In the genomic region with DNA sequence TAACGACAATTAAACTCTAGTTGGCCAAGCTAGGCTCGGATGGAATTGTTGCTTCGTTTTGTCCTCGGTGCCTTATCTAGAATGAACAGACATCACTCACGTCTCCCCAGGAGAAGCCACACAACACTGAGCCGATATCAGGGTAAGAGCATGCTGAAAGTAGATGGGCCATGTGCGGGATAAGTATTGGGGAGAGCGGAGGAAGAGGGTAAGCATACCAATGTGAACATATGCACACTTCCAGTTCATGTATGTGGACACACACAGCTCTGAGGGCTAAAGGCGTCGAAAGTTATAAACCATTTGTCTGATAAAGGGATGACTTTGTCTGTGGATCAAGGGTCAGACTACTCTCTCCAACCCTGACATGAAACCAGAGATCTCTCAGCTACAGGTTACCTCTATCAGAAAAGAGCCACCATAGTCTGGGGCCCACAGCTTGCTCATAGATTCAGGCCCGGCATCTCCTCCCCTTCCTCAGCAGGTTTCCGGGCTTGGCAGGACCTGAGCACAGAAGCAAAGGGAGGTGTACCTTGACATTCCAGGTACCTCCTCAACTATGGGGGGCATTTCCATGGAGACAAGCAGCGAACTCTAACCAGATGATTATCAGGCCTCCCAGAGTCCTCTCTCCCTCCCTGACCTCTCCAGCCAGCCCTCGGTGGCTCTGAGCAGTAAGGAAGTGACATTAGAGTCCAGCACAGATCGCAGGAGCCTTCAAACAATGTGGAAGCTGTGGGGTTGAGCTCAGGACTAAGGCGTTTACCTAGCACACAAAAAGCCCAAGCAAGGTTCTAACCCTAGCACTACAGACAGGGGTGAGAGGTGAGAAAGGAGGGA, we compare ENCODE assay signal across 16 mouse cellular contexts. TPM values are rescaled to one million over a fixed set of nuclear protein-coding genes. Genes with fewer than 3 reads are reported as not detected.
DNase-seq lines count a peak whose midpoint lies in the region; ATAC-seq and TF ChIP-seq lines count a peak whose summit lies in the region.
"Had no signal": no experiment of that assay in that cellular context is flagged by ENCODE, and none has a peak within 500 bp of the region (broad histone marks: within the 10 kb centered on the region; RNA-seq: fewer than 3 reads in every experiment).

No protein-coding gene starts in this region.

- H3K4me2 ChIP-seq in heart, embryonic 13.5 days, result peak overlapping the region; percentile 9; the same call in 1 of the 2 replicates

- no peak overlapping the region for H3K9ac ChIP-seq in heart, embryonic 13.5 days
- H3K9ac ChIP-seq in MEL (ENCODE audit: control insufficient read depth, low read depth, low read length, poor library complexity, severe bottlenecking), result peak overlapping the region; percentile 44

- H3K36me3 ChIP-seq in heart, embryonic 13.5 days, result no peaks in the 10 kb centered on the region
- peaks cover 0 to 37% of the 10 kb centered on the region in 2 experiments; a peak in 2 of 4 replicates for H3K36me3 ChIP-seq in MEL (ENCODE audit: control insufficient read depth in 1 of 2, insufficient read depth in 2 of 2, low read length in 2 of 2)

- peaks cover 16% of the 10 kb centered on the region; the same call in 1 of the 2 replicates for H3K27me3 ChIP-seq in heart, embryonic 13.5 days (replicated peaks)
- no peaks in the 10 kb centered on the region for H3K27me3 ChIP-seq in MEL (ENCODE audit: control insufficient read depth in 1 of 2, insufficient read depth in 2 of 2, low read length in 2 of 2)

- H3K4me1 ChIP-seq in heart, embryonic 13.5 days, result peaks cover 19% of the 10 kb centered on the region
- H3K4me1 ChIP-seq in MEL (ENCODE audit: control insufficient read depth in 1 of 2, insufficient read depth in 2 of 2, low read length in 2 of 2), result peaks cover 28 to 45% of the 10 kb centered on the region in 2 experiments

- no peak overlapping the region for H3K4me3 ChIP-seq in heart, embryonic 13.5 days
- H3K4me3 ChIP-seq in MEL (ENCODE audit: control insufficient read depth in 1 of 2, insufficient read depth in 1 of 2, low read depth in 2 of 2, low read length in 2 of 2), result peak overlapping the region in 1 of 2 experiments; percentile 8; a peak in 3 of 4 replicates
- H3K4me3 ChIP-seq: myocyte had no signal

- no peak for ATAC-seq in heart, embryonic 13.5 days (ENCODE audit: extremely low read depth, insufficient number of reproducible peaks, low FRiP score, low TSS enrichment)
- peak; percentile 86 for ATAC-seq in erythroid progenitor cell, adult 5-6 weeks (replicated peaks; ENCODE audit: low FRiP score, poor library complexity, severe bottlenecking)
- peak; percentile 87 for ATAC-seq in megakaryocyte-erythroid progenitor cell, adult 5-6 weeks (replicated peaks; ENCODE audit: low FRiP score, low TSS enrichment, poor library complexity, severe bottlenecking)

- no peak for DNase-seq in heart, adult 8-10 months (ENCODE audit: low spot score)
- DNase-seq in MEL (ENCODE audit: low read depth, low spot score), result peak; percentile 94
- no peak for DNase-seq in embryo, embryonic 9.5 days (ENCODE audit: extremely low spot score)
- DNase-seq in ovary, postnatal 14 days (ENCODE audit: low spot score), result no peak
- DNase-seq in lung, postnatal 25 days (ENCODE audit: low spot score), result no peak
- DNase-seq: cerebellum, postnatal 36 days; heart, postnatal 36 days; lung, adult 2 months; thymus, adult 2 months had no signal

- H3K79me2 ChIP-seq in MEL (ENCODE audit: control insufficient read depth, insufficient read depth, low read length, poor library complexity), result no peaks in the 10 kb centered on the region

- TF ChIP-seq CTCF in MEL (IDR thresholded peaks at IDR 0.05 in 2 of 3, conservative IDR thresholded peaks at IDR 0.05 in 1 of 3; ENCODE audit: control insufficient read depth in 1 of 3, insufficient read depth in 1 of 3, low read depth in 2 of 3, low read length in 3 of 3, poor library complexity in 1 of 3, severe bottlenecking in 1 of 3), result no peak

- TF ChIP-seq POLR2A in MEL (IDR thresholded peaks at IDR 0.05; ENCODE audit: control insufficient read depth in 1 of 2, insufficient read depth in 1 of 2, low read depth in 1 of 2, low read length in 2 of 2, poor library complexity in 1 of 2), result peak in 1 of 2 experiments; percentile 57; a peak in 2 of 4 replicates

- no peaks in the 10 kb centered on the region for H3K9me3 ChIP-seq in heart, embryonic 13.5 days
- no peaks in the 10 kb centered on the region for H3K9me3 ChIP-seq in MEL (replicated peaks; ENCODE audit: insufficient read depth, low read length)

- TF ChIP-seq EP300 in MEL (IDR thresholded peaks at IDR 0.05; ENCODE audit: low read depth in 1 of 2, low read length in 2 of 2), result peak; percentile 95 to 96

- WGBS in heart, embryonic 13.5 days, result 66% methylated on average over 16 of the region's 16 CpGs

- TF ChIP-seq RAD21 in MEL (IDR thresholded peaks at IDR 0.05; ENCODE audit: low read depth, low read length), result no peak

- H3K27ac ChIP-seq in heart, embryonic 13.5 days (replicated peaks), result no peak overlapping the region
- peak overlapping the region; percentile 95 for H3K27ac ChIP-seq in MEL (ENCODE audit: control insufficient read depth, low read depth, low read length)

TF ChIP-seq in MEL, 35 proteins besides CTCF, POLR2A, EP300 and RAD21 (continues in another document):
- TF ChIP-seq POLR2AphosphoS2 (IDR thresholded peaks at IDR 0.05; ENCODE audit: low read length) (no peak), USF1 (IDR thresholded peaks at IDR 0.05; ENCODE audit: low read depth, low read length) (no peak), ELF1 (IDR thresholded peaks at IDR 0.05; ENCODE audit: low read depth, low read length) (peak; percentile 33; the same call in 1 of the 2 replicates), UBTF (IDR thresholded peaks at IDR 0.05; ENCODE audit: borderline replicate concordance, insufficient read depth, low read depth, low read length) (0 out of 2 replicates have a peak, but pooled peaks have one; percentile 26), CHD2 (IDR thresholded peaks at IDR 0.05; ENCODE audit: low read length) (no peak), ETS1 (IDR thresholded peaks at IDR 0.05; ENCODE audit: low read depth, low read length) (peak; percentile 82), E2F4 (IDR thresholded peaks at IDR 0.05; ENCODE audit: borderline replicate concordance, low read depth, low read length) (no peak), ZKSCAN1 (IDR thresholded peaks at IDR 0.05; ENCODE audit: low read depth, low read length) (no peak), TBP (IDR thresholded peaks at IDR 0.05; ENCODE audit: low read depth, low read length) (peak; percentile 63; the same call in 1 of the 2 replicates), MYB (IDR thresholded peaks at IDR 0.05; ENCODE audit: low read depth, low read length) (no peak), GABPA (IDR thresholded peaks at IDR 0.05; ENCODE audit: low read depth, low read length) (no peak)

RNA-seq across cellular contexts. Expression of a gene that starts 10.3 kb away (rescaled TPM):
- polyA plus RNA-seq in heart, embryonic 13.5 days (2015; fragmentation: Nextera tagmentation; extraction: Ambion mirVana), result 0.87 and 1.2 TPM in 2 replicates
- total RNA-seq in heart, adult 8-10 months (2022), result not detected
- 0.10 and 0.12 TPM in 2 replicates for total RNA-seq in MEL (2012; rRNA removed)
- under 1 TPM in 1 of 2 experiments, not detected in 1; 0.42 TPM for polyA plus RNA-seq in MEL (2012; ENCODE audit: insufficient read depth in 1 of 2, insufficient read length in 2 of 2, low read depth in 1 of 2, low replicate concordance in 2 of 2, missing spikeins in 1 of 2)
- not detected in 2 replicates for total RNA-seq in erythroid progenitor cell, adult 5-6 weeks (2015; ENCODE audit: low replicate concordance)
- 0.26 TPM in 1 of 2 replicates, not detected in the other for total RNA-seq in erythroid progenitor cell, adult 5-6 weeks (2017; ENCODE audit: low replicate concordance)
- 1.1 TPM in 1 of 2 replicates, not detected in the other for total RNA-seq in megakaryocyte-erythroid progenitor cell, adult 5-6 weeks (2014; fragmentation: Nextera tagmentation)
- 1.2 TPM in 1 of 2 replicates, not detected in the other for total RNA-seq in megakaryocyte-erythroid progenitor cell, adult 5-6 weeks (2017)
- total RNA-seq: heart, postnatal 36 days; layer of hippocampus, adult 8-10 months; left cerebral cortex, postnatal 14 days had no signal
- polyA plus RNA-seq: myocyte had no signal

RNA-seq across cellular contexts. Expression of a gene that starts 36.6 kb away (rescaled TPM):
- polyA plus RNA-seq in heart, embryonic 13.5 days (2015; fragmentation: Nextera tagmentation; extraction: Ambion mirVana), result 15.7 and 18.2 TPM in 2 replicates
- 10 to 100 TPM; 17.5 to 20.6 (median 18.8) TPM for total RNA-seq in heart, adult 8-10 months (2022)
- total RNA-seq in MEL (2012; rRNA removed), result 28.1 and 36.6 TPM in 2 replicates
- 10 to 100 TPM in 1 of 2 experiments, not detected in 1; 71.2 TPM for polyA plus RNA-seq in MEL (2012; ENCODE audit: insufficient read depth in 1 of 2, insufficient read length in 2 of 2, low read depth in 1 of 2, low replicate concordance in 2 of 2, missing spikeins in 1 of 2)
- total RNA-seq in erythroid progenitor cell, adult 5-6 weeks (2015; ENCODE audit: low replicate concordance), result 3.4 and 4.7 TPM in 2 replicates
- 1.8 and 3.5 TPM in 2 replicates for total RNA-seq in erythroid progenitor cell, adult 5-6 weeks (2017; ENCODE audit: low replicate concordance)
- 44.6 and 49.1 TPM in 2 replicates for total RNA-seq in megakaryocyte-erythroid progenitor cell, adult 5-6 weeks (2014; fragmentation: Nextera tagmentation)
- total RNA-seq in megakaryocyte-erythroid progenitor cell, adult 5-6 weeks (2017), result 24.8 and 26.9 TPM in 2 replicates

RNA-seq across cellular contexts. Expression of a gene that starts 39.7 kb away (rescaled TPM):
- not detected in 2 replicates for polyA plus RNA-seq in heart, embryonic 13.5 days (2015; fragmentation: Nextera tagmentation; extraction: Ambion mirVana)
- 10 to 100 TPM; 24.2 to 36.7 (median 31.4) TPM for total RNA-seq in heart, adult 8-10 months (2022)
- not detected in 2 replicates for total RNA-seq in MEL (2012; rRNA removed)
- polyA plus RNA-seq in MEL (2012; ENCODE audit: insufficient read depth in 1 of 2, insufficient read length in 2 of 2, low read depth in 1 of 2, low replicate concordance in 2 of 2, missing spikeins in 1 of 2), result under 1 TPM in 1 of 2 experiments, not detected in 1; 0.06 TPM
- total RNA-seq in erythroid progenitor cell, adult 5-6 weeks (2015; ENCODE audit: low replicate concordance), result not detected in 2 replicates
- total RNA-seq in erythroid progenitor cell, adult 5-6 weeks (2017; ENCODE audit: low replicate concordance), result not detected in 2 replicates
- total RNA-seq in megakaryocyte-erythroid progenitor cell, adult 5-6 weeks (2014; fragmentation: Nextera tagmentation), result not detected in 2 replicates
- total RNA-seq in megakaryocyte-erythroid progenitor cell, adult 5-6 weeks (2017), result not detected in 2 replicates
- total RNA-seq: ES-E14; layer of hippocampus, adult 8-10 months; left cerebral cortex, postnatal 14 days had no signal
- polyA plus RNA-seq: myocyte had no signal

RNA-seq across cellular contexts. Expression of a gene that starts 47.9 kb away (rescaled TPM):
- polyA plus RNA-seq in heart, embryonic 13.5 days (2015; fragmentation: Nextera tagmentation; extraction: Ambion mirVana), result 73.3 and 75.3 TPM in 2 replicates
- 100 to 1,000 TPM; 124 to 155 (median 142) TPM for total RNA-seq in heart, adult 8-10 months (2022)
- 24.5 and 28.2 TPM in 2 replicates for total RNA-seq in MEL (2012; rRNA removed)
- 10 to 100 TPM; 70.1 to 94.1 TPM for polyA plus RNA-seq in MEL (2012; ENCODE audit: insufficient read depth in 1 of 2, insufficient read length in 2 of 2, low read depth in 1 of 2, low replicate concordance in 2 of 2, missing spikeins in 1 of 2)
- total RNA-seq in erythroid progenitor cell, adult 5-6 weeks (2015; ENCODE audit: low replicate concordance), result 108 and 121 TPM in 2 replicates
- total RNA-seq in erythroid progenitor cell, adult 5-6 weeks (2017; ENCODE audit: low replicate concordance), result 64.3 and 82.5 TPM in 2 replicates
- 86.7 and 101 TPM in 2 replicates for total RNA-seq in megakaryocyte-erythroid progenitor cell, adult 5-6 weeks (2014; fragmentation: Nextera tagmentation)
- total RNA-seq in megakaryocyte-erythroid progenitor cell, adult 5-6 weeks (2017), result 36.5 and 46.2 TPM in 2 replicates

Comparison
In these comparisons a context has a peak if more than half of its experiments do, and no peak if none do; other contexts are left out.
1. RNA of a gene that starts 39.7 kb away (total RNA-seq): 24.2 to 36.7 TPM in heart, adult 8-10 months; not detected in MEL, not detected in erythroid progenitor cell, adult 5-6 weeks and not detected in megakaryocyte-erythroid progenitor cell, adult 5-6 weeks; every median in the first group is over 10 times any median in the second.